Mouse (Mus musculus) right cerebral cortex, adult 18-20 months (tissue): Measurements from ENCODE around the gene Il27.
A peak's percentile ranks its signal among the peaks of the same experiment; 100 is the strongest.

Source experiments
- DNase-seq: peaks from one replicate; pipeline ENCODE4 v3.0.0; 2022; ENCODE audit warnings: mixed read lengths

The Il27 gene

GRCm38 (mm10) chr7:126602650-126603049 is 7.9 kb upstream of the Il27 start:
- DNase-seq: no peak

- DNase-seq: no peak
Measured at GRCm38 (mm10) chr7:126601896-126602295, 7.2 kb upstream of the Il27 start.

GRCm38 (mm10) chr7:126598919-126599318 is 4.2 kb upstream of the Il27 start:
- no peak for DNase-seq

- no peak for DNase-seq
Measured at GRCm38 (mm10) chr7:126596414-126596813, 1.7 kb upstream of the Il27 start.

GRCm38 (mm10) chr7:126595890-126596289 is 1.1 kb upstream of the Il27 start:
- no peak for DNase-seq

GRCm38 (mm10) chr7:126587779-126588178 is 7.0 kb downstream of the Il27 start:
- no peak for DNase-seq

GRCm38 (mm10) chr7:126586839-126587238 is 7.9 kb downstream of the Il27 start:
- no peak for DNase-seq

GRCm38 (mm10) chr7:126585717-126586116 is 9.0 kb downstream of the Il27 start, which contains the start of gene Cln3:
Cln3 (minus strand) TSS chr7:126585817.
- no peak for DNase-seq

GRCm38 (mm10) chr7:126584506-126584977 is 10.2 kb downstream of the Il27 start, which contains the start of gene Apobr:
Apobr (plus strand) TSS chr7:126584942.
- DNase-seq: no peak

GRCm38 (mm10) chr7:126583761-126584160 is 11.0 kb downstream of the Il27 start:
- no peak for DNase-seq

- DNase-seq: peak; percentile 87
Measured at GRCm38 (mm10) chr7:126583251-126583709, 11.5 kb downstream of the Il27 start.

- no peak for DNase-seq
Measured at GRCm38 (mm10) chr7:126582759-126583158, 12.0 kb downstream of the Il27 start.

- no peak for DNase-seq
Measured at GRCm38 (mm10) chr7:126581661-126582060, 13.1 kb downstream of the Il27 start.

- DNase-seq: no peak
Measured at GRCm38 (mm10) chr7:126579172-126579571, 15.6 kb downstream of the Il27 start.

- no peak for DNase-seq
Measured at GRCm38 (mm10) chr7:126576946-126577345, 17.8 kb downstream of the Il27 start.

- peak; percentile 92 for DNase-seq
Measured at GRCm38 (mm10) chr7:126566094-126566765, 28.5 kb downstream of the Il27 start, which contains the start of gene Eif3c. Eif3c (minus strand) TSS chr7:126566411.

GRCm38 (mm10) chr7:126565693-126566092 is 29.0 kb downstream of the Il27 start:
- DNase-seq: no peak

GRCm38 (mm10) chr7:126556635-126557034 is 38.1 kb downstream of the Il27 start:
- no peak for DNase-seq

GRCm38 (mm10) chr7:126554796-126555195 is 39.9 kb downstream of the Il27 start:
- DNase-seq: no peak

GRCm38 (mm10) chr7:126545631-126546030 is 49.1 kb downstream of the Il27 start:
- DNase-seq: no peak

GRCm38 (mm10) chr7:126541661-126542060 is 53.1 kb downstream of the Il27 start:
- no peak for DNase-seq
